Mouse (Mus musculus) mesoderm, embryonic 11.5 days (tissue): ENCODE data around the gene Eef1a2.

Source experiments
- DNase-seq: peaks from one replicate; pipeline ENCODE4 v3.0.0-alpha.2; 2012; ENCODE audit warnings: low read depth, low spot score

Eef1a2 gene

DNA sequence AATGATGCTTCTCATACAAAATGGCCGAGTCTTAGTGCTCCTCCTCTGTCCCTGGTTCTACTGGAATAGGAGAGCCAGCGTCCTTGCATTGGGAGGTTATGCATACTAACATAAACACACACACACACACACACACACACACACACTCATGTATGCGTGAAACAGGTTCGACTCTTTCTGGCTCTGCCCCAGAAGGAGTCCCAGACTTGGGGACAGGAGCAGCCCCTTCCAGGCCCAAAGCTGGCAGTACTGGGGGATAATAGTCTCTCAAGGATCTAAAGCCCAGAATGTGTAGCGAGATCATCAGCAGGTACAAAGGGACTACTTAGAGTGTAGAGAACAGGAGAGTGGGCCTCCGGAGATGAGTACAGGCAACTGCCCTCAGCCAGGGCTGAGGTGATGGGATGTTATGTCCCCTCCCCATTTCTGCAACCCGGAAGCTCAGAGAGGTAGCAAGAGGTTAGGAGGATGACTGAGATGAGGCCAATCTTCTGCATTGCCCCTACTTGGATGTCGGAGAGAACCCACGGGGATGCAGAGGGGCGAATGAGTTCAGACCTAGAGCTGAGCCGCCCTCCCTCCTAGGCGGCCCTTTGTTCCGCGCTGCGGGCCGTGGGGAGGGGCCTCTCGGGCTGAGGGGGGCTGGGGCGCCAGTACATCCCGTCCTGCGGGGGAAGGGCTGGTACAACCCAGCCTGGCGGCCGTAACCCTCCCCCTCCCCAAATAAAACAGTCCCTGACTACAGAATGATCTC lies 22.8 kb downstream of the Eef1a2 start:
- no peak for DNase-seq

DNA sequence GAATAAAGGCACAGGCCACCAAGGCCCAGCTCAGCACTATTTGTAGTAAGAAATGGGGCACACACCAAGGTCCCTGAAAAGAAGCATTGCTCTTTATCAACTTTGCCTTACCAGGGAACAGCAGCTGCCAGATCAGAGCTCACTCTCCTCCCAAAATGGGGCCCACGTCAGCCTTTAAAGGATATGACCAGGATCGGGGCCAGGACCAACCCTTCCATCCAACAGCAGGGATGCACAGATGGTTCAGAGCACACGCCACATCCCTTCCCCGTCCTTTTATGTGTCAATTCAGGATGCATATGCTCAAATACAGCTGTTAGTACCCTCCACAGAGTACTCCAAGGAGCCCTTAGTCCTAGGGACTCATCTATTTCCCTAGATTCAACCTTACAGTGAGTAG lies 26.6 kb downstream of the Eef1a2 start:
- DNase-seq: no peak

DNA sequence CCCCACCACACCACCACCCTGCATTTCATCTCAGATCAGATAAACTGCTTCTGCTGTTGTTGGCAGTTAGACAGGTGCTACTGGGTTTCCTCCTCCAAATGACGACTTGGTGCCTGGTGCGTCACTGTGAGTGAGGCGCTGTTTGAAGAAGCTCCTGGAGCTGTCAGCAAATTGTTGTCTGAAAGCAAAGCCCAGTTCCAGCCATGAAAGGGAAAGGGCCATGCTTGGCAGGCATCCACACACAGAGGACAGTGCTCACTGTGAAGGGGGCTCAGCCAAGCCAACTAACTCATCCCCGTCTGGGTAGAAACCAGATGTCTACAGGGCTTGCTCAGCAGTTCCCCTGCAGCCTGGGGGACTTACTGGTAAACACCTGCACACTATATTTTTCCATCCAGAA lies 27.9 kb downstream of the Eef1a2 start:
- DNase-seq: no peak

DNA sequence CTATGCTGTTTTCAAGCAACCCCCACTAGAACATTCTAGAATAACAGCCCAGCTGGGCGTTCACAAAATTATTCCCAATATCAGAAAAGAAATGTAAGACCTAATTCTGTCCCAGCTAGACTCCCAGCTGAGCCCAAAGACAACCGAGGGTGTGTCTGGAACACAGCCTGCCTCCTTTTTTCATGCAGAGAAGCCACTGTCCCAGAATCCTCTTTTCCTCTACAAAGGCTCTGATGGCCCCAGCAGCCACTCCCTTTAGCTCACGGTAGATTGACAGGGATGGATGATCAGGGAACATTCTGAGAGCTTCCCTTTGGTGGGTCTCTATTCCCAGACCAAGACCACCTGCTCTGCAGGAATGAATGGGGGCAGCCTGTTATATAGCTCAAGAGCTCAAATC lies 29.0 kb downstream of the Eef1a2 start:
- DNase-seq: no peak

DNA sequence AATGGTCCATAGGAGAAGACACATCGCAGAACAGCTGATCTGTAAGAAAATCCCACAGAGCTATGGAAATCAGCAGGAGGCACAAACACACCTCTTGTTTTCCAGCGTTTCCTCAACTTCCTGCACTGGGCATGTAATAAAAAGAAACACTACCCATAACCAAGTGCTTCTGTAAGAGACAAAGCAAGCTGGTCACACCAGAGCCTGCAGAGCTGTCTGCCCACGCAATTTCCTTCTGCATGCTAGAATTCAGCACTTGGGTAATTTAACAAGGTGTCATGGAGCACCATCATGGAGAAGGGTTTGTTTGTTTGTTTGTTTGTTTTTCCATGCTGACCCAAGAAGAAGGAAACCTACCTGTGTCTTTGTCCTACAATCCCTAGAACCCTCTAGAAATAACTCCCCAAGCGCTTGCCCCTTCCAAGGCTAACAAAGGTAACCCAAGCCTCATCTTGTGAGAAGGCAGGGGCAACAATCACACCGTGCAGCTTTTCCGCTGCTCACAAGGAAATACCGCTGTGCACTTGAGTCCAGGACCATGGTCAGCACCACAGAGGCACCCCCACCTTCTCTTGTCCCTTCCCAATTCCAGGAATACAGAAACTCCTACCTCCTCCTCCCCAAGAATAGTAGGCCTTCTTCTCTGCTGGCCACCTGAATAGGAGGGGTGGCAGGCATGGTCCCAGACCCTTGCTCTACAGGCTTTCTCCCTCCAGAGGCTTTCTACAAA lies 30.9 kb downstream of the Eef1a2 start:
- no peak for DNase-seq

DNA sequence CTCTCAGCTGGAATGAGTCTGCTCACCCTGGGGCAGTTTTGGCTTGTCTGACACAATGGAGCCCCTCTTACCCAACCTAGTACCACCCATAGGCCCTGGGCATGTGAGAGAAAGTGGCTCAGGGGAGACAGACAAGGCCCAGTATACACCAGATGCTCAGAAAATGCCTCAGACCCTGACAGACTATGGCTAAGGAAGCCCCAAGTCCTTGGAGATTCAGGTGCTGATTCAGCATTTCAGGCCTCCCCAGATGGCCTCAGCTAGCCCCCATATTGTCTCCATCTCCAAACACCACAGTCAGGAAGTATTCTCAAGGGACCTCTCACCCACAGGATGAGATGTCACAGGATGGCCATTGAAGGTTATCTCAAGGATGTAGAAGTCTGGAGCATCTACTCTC lies 34.2 kb downstream of the Eef1a2 start:
- no peak for DNase-seq

DNA sequence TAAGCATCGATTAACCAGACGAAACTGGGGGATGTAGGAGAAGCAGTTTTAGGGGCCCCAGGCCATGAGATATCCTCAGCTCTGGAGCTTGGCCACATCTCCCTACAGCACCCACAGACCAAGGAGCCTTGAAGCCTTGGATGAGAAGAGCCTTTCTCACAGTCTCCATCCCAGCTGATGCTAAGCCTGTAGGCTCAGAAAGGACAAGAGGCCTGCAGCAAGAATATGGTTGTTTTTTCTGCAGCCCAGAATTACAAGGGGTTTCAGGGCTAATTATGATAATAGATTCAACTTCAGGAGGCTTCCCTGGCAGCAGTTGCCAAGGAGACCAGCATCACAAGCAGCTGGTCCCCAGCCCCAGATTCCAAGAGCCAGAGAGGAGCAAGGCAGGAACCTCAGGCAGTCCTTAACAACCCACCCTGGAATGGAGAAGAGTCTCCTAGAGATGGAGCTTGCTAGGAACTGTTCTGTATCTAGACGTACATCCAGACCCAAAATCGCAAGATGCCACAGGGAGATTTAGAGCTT lies 35.8 kb downstream of the Eef1a2 start:
- DNase-seq: peak; percentile 44

DNA sequence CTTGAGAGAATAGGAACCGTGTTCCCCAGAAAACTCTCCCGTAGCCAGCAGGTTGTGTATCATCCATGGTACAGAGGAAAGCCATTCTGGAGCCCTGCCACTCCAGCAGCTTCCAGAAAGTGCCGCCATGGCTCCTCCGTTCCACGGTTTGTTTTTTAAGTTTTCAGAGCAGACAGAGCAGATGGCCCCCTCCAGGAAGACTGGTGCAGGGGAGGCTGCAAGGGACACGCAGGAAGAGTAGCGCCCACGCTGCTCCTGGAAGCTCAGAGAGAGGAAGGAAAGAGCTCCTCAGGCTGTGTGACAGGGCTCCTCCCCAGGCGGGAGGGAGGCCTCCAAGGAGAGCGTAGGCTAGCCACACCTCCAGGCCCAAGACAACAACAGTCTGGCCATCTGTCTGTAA lies 36.9 kb downstream of the Eef1a2 start:
- DNase-seq: no peak

DNA sequence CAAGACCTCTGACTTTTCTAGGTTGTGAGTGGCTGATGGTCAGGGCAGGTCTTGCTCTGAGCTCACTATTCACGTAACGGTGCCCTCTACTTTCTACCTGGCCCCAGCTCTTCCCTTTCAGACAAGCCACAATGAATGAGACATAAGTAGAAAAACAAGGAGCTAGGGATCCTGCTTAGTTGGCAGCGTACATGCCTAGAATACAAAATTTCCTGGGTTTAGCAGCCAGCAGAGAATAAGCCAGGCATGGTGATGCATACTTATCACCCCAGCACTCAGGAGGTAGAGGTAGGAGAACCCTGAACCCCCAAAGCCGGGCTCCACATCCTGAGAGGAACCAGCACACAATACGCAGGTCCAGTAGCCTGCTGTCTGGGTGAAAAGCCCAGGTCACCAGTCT lies 40.4 kb downstream of the Eef1a2 start:
- DNase-seq: no peak

DNA sequence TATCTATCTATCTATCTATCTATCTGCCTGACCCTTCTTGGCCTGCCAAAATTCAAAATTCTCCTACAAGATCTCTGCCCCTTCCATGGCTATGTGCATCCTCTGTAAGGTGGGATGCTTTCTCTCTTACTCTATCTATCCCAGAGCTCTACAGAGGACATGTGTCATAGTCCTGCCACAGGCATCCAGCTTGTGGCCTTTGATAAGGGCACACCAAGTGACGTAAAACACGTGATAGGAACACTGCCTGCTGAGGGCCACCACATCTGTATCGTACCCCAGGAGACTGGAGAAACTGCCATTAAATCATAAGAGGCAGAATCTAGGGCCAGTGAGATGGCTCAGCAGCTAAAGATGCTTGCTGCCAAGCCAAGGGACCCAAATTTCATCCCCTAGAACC lies 41.4 kb downstream of the Eef1a2 start:
- DNase-seq: no peak

DNA sequence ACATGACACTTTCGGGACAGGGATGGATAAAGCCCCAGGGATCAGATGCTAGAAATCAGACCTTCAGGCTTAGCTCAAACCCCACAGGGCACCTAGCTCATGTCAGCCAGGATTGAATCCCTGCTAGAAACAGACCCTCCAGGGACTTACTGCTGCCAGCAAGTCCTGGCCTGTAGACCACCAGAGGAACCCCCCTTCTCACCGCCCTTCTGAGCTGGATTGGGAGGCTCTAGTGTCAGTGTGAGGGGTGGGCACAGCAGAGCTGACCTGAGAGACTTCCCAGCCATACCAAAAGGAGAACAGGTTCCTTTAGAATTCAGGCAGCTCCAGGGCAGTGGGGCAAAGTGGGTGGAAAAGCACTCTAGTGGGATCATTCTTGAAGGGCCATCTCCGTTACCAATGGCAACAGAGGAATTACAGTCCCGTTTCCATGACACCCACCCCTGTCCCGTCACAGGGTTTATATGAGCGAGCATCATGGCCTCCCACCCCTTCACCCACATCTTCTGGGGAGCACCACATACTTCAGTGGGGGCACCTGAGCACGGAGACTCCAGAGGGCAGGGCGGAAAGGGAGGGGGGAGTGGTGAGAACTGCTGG lies 43.0 kb downstream of the Eef1a2 start:
- no peak for DNase-seq

DNA sequence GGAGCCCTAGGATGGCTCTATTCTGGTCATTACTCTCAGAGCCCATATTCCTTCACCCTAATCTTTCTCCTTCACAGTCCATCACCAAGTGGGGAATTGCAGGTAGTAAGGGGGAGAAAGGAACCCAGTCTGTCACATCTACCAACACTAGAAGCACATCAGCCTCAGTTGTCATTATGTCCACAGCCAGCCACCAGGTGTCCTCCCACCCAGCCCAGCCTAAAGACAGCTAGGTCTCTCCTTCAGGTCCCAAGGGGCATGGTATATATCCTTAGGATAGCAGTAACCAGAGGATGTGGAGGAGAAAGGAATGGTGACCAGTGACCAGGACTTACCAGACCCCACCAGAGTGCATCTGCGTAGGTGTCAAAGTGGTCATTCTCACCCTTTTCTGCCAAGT lies 45.1 kb downstream of the Eef1a2 start:
- DNase-seq: no peak

DNA sequence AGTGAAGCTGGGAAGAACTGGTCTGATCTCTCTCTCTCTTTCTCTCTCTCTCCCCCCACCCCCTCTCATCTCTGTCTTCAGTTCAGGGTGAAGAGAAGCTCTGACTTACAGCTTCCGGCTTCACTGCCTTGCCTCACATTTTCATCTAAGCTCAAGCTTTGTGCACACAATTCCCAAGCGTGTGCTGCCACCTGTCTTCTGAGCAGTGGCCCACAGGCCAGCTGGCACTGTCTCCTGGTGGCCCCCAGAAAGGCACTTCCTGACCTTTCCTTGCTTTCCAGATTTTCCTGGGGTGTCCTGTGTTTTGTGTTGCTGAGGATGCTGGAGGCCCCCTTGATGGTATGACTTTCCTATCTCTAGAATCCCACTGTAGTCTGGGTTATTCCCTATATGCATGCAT lies 52.7 kb downstream of the Eef1a2 start:
- no peak for DNase-seq

DNA sequence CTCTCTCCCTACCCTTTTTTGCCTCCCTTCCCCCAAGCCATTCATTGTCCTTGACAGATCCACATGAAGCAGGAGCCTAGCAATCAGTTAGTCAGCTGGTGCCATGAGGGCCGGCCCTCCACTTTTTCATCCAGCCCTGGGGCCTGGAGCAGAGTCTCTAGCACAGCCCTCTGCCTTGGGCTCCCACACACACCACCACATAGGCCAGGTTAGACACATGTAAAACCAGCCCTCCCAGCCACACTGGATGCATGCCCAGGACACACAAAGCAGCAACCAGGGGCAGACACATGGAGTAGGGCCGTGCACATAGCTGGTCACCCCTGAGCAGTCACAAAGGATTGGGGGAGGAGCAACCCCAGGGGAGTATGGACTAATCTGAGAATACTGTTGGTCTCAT lies 54.7 kb downstream of the Eef1a2 start:
- DNase-seq: peak; percentile 22

DNA sequence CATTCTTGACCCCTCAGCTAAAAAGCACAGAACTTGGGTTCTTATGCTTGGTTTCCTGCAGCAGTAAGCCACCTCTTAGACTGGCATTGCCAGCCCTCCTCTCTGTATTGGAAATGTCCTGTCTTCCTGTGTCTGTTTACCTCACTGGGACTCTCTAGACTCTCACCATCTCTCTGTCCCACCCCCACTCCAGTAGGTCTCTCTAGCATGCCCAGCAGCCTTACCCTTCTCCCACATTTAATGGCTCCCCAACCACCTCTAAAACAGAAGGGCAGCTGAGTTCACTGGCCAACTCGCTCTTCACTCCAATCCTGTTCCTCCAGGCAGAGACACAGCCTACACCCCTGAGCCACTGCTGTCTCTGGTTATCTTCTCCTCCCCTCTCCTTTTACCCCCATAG lies 55.2 kb downstream of the Eef1a2 start:
- no peak for DNase-seq

DNA sequence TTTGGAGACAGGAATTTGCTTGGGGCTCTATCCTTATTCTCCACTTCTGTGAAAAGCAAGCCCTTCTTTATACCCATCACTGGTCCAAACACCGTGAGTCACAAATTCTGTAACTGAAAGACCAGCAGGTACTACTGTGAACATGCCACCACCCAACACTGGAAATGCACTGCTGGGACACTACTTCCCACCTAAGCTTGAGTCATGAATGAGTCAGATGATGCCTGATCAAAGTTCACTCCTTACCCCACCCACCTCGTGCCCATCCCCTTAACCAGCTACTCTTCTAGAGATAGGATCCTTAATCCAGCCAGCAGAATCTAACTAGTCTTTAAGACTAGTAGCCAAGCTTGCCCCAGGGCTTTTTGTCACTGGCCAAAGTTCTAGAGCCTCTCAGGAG lies 56.7 kb downstream of the Eef1a2 start:
- no peak for DNase-seq
